Mouse (Mus musculus) T-helper 2 cell (primary cell): ENCODE data around the gene Gnpat.

Experiments used
- in situ Hi-C: fragments of 300-600 bp; cut with MboI, MseI; formaldehyde crosslinking; loops from one replicate; pipeline ENCODE4 v1.15.1; 2025; ENCODE audit warnings: high pct_unique_total_duplicates

The Gnpat gene

GRCm38 (mm10) chr8:124936699-124937098 lies 73.9 kb downstream of the Gnpat start:
- in situ Hi-C loops, result no loop called here

GRCm38 (mm10) chr8:124937293-124937692 lies 74.5 kb downstream of the Gnpat start:
- in situ Hi-C loops, result no loop called here
